Mouse (Mus musculus): ENCODE measurements around the gene Olfr1501.

GRCm38 (mm10) chr19:13828447-13828846 lies 22.0 kb downstream of the Olfr1501 start:
- no peak for TF ChIP-seq CTCF (IDR thresholded peaks at IDR 0.05; ENCODE audit: borderline replicate concordance, control insufficient read depth, extremely low read depth, insufficient read depth, low read length, poor library complexity)
- no peak for TF ChIP-seq POLR2A (IDR thresholded peaks at IDR 0.05; ENCODE audit: control insufficient read depth, extremely low read depth, insufficient read depth, low read length, poor library complexity)

All from thymus, adult 2 months (tissue).